Mouse (Mus musculus) left cerebral cortex, adult 2 months (tissue): ENCODE results near the gene L3mbtl3. TPM values are rescaled to one million over a fixed set of nuclear protein-coding genes. Genes with fewer than 3 reads are reported as not detected.

Source experiments
- DNase-seq, 2 experiments: peaks; one replicate each; pipeline ENCODE4 v3.0.0; 2021 to 2022; ENCODE audit warnings: low spot score in 2 of 2, mixed read lengths in 1 of 2; ENCODE audit errors: extremely low spot score in 1 of 2
- H3K27ac ChIP-seq: fragments of 200-600 bp; 2 replicates; pipeline ENCODE4 v1.8.1; 2022
- H3K4me3 ChIP-seq: fragments of 200-600 bp; 2 replicates; pipeline ENCODE4 v1.8.1; 2022
- CTCF ChIP-seq: fragments of 200-600 bp; IDR thresholded peaks from 2 replicates; pipeline ENCODE4 v1.8.1; 2022; ENCODE audit warnings: antibody characterized with exemption, mild to moderate bottlenecking, moderate library complexity
- intact Hi-C: fragments of 180-260 bp; cut with DNase I; formaldehyde crosslinking; loops from one replicate; pipeline ENCODE4 v1.15.1; 2025
- total RNA-seq, 2 experiments: library from RNA; stranded (reverse); gene quantifications; 2 replicates each; pipeline ENCODE4 v1.2.3; 2021

The L3mbtl3 gene
- total RNA-seq, 2 experiments from 2014 or later, result 24.5 to 29.9 TPM

DNA sequence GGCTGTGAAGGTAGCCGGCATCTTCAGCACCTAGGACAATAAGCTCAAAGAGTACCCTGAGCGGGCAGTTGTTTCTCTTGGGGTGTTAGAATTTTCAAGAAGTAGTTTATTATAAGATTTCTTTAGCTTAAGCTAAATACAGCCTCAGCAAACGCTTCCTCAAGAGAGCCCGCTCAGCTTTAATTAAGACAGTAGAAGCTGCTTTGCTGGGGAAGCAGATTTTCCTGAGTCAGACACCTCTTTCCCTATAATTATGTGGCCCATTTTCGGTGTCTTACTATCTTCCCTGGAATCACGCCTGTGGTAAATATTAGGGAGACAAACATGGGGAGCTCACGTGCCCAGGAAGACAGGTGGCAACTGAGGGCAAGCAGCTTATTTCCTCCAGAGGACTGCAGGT is 88.6 kb downstream of the L3mbtl3 start:
- no peak for TF ChIP-seq CTCF
- no peak for DNase-seq
- H3K4me3 ChIP-seq, result no peak overlapping the region
- intact Hi-C loops, result no loop called here
- H3K27ac ChIP-seq, result no peak overlapping the region; the same call in 1 of the 2 replicates

DNA sequence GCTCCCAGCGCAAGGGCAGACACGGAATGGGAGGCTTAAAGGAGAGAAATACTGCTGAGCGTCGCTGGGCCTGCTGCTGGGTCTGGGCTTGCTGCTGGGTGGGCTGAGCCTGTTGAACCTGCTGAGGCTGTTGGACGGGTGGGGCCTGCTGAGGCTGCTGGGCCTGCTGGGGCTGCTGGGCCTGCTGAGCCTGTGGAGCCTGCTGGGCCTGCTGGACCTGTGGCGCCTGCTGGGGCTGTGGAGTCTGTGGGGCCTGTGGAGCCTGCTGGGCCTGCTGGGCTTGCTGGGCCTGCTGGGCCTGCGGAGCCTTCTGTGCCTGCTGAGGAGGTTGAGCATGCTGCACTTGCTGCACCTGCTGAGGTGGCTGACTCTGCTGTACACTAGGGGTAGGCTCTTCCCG is 95.8 kb downstream of the L3mbtl3 start:
- no peak overlapping the region for H3K4me3 ChIP-seq
- no peak for TF ChIP-seq CTCF
- no peak overlapping the region for H3K27ac ChIP-seq
- intact Hi-C loops, result no loop called here
- DNase-seq, result no peak

DNA sequence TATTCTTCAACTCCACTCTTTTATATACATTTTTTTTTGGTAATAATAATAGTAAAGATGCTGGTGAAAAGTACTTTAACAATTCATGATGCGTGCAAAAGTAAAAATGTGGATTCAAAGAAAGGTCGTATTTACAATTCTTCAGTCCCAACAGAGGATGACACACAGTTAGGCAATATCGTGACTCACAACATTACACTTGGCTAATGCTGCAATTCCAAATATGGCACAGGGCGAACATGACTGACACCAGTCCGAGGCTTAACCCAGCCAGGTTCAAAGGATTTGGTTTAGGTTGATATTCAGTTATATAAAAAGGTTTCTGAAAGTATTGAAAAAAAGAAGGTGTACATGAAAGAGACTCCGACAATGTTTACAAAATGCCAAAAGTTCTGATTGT is 100.4 kb downstream of the L3mbtl3 start:
- TF ChIP-seq CTCF, result no peak
- DNase-seq, result no peak
- H3K4me3 ChIP-seq, result no peak overlapping the region
- intact Hi-C loops, result no loop called here
- no peak overlapping the region for H3K27ac ChIP-seq

DNA sequence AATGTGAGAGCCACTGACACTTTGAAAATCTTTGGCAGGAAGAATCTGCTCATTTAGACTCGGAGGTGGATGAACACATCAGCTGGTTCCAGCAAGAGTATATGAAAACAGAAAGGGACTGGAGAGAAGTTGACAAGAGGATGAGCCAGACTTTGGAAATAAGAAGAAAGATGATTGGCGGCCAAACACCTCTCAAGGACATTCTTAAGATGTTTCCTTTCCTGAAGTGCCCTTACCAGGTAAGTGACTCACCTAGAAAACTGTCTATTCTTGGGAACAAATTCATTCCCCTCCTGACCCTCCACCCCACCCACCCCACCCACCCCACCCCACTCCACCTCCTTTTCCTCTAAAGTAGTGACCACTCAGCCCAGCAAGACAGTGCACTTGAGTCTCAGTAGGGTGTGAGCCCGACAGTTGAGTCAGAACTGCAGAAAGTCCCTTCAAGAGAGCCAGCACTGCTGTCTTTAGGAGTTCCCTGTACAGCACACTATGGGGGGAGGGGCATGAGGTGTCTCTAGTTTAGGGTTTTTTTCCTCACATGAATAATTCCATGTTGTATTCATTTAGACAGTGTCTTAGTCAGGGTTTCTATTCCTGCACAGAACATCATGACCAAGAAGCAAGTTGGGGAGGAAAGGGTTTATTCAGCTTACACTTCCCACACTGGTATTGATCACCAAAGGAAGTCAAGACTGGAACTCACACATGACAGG is 111.9 kb downstream of the L3mbtl3 start:
- no peak for TF ChIP-seq CTCF
- intact Hi-C loops, result no loop called here
- Histone ChIP-seq H3K4me3 (no peak overlapping the region), H3K27ac (no peak overlapping the region)
- no peak for DNase-seq

DNA sequence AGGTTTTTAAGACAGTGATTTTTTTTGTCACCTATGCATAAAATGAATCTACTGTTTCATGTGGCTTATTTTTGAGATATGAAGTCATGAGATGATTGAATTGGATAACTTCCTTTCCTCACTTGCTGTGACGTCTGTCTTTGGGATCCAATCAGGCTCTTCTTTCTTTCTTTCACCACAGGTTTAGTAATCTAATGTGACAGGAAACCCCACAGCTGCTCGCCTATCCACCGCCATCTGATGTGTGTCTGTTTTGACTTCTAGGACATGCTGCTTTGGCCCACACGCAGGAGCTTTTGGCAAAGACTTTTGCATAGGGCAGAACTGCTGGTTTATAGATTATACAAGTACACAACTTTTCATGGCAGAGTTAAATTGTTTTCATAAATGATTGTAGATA is 115.9 kb downstream of the L3mbtl3 start:
- no peak overlapping the region for H3K27ac ChIP-seq
- no peak for DNase-seq
- TF ChIP-seq CTCF, result no peak
- intact Hi-C loops, result no loop called here
- no peak overlapping the region for H3K4me3 ChIP-seq

DNA sequence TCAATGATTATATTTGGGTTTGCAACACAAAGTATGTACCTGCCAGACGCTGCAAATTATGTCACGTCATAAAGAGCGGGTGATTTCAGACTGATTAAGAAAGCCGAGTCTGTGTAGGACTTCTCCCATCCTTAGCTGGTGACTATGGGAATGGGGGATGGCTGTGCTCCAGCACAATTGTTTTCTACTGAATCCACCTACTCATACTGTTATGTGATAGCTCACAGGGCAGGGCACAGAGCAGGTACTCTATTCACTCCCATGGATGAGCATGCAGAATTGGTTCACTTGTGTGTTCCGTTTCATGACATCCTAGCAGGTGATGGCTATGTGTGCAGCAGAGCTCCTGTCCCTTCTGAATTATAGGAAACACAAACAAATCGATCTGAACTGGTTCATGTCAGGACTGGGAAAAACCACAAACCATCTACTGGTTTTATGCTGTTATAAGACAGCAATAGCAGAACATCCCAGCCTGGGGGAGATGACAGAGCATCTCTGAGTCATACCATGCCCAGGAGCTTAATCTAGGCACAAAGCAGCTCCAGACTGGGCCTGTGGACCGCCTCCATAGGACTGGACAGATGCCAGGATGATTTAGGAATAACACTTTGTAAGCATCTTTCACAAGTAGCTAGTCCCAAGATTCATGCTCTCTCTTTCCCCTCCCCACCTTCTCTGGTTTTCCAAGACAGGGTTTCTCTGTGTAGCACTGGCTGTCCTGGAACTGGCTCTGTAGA is 126.2 kb downstream of the L3mbtl3 start:
- DNase-seq, result peak; percentile 55 to 58
- intact Hi-C loops, result no loop called here

DNA sequence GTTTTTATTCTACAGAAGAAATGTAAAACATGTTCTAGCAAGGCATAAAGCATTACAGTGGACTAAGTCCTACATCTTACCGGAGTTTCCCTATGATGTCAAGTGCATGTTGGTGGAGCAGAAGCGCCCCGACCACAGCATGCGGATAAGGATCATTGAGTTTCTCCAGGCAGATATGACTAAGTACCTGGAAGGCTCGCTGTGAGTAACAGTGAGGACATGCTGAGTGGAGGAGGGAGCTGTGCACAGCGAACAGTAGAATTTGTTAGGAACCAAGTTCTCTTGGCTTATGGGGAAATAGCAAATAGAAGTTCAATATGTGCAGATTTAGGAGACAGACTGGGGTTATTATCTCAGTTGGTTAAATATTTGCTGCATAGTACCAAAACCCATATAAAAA is 131.3 kb downstream of the L3mbtl3 start:
- no peak for TF ChIP-seq CTCF
- no peak overlapping the region for H3K4me3 ChIP-seq
- DNase-seq, result no peak
- intact Hi-C loops, result loop anchor here (5.0 kb wide), 1 partner anchor 1257 kb away; no protein-coding TSS in a partner anchor
- peak overlapping the region; percentile 78; the same call in 1 of the 2 replicates for H3K27ac ChIP-seq

More for the DNA sequence above, 126.2 kb downstream of the L3mbtl3 start:
- H3K27ac ChIP-seq, result peak overlapping the region; percentile 13; the same call in 1 of the 2 replicates
- no peak for TF ChIP-seq CTCF
- H3K4me3 ChIP-seq, result no peak overlapping the region

DNA sequence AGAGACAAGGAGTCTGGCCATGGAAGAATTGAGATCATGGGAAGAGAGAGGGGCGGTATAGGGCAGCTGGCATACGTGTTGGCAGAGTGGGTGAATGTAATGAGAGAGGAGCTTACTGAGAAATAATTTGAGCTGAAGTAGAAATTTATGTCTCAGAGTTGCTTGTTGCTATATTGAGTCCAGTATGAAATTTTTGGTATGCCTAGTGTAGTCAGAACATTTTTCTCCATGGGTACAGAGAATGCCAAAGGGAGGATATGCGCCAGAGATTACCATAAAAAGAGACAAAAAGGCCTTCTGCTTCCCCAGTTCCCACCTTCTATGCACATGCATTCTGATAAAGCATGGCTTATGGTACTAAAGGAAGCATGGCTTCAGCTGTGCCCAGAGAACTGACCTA is 132.6 kb downstream of the L3mbtl3 start:
- TF ChIP-seq CTCF, result no peak
- intact Hi-C loops, result loop anchor here (5.0 kb wide), 1 partner anchor 1256 kb away; no protein-coding TSS in a partner anchor
- DNase-seq, result no peak
- H3K27ac ChIP-seq, result peak overlapping the region; percentile 78
- H3K4me3 ChIP-seq, result no peak overlapping the region

DNA sequence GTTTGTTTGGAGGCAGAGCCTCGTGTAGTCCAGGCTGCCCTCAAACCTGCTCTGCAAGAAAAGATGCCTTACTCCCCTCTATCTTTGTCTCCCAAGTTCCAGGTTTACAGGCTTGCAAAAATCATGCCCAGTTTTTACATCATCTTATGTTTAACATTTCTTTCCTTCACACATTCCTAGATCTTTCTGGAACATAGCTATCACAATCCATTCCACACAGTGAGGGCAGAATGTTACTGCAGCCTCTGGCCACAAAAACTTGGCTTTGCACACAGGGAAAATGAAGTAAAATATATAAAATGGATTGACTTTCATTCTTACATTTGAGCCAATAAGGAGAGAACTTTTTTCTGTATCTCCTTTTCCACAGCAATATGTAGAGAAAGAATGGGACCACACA is 136.7 kb downstream of the L3mbtl3 start:
- intact Hi-C loops, result no loop called here
- Histone ChIP-seq H3K27ac (no peak overlapping the region), H3K4me3 (no peak overlapping the region)
- no peak for TF ChIP-seq CTCF
- DNase-seq, result no peak

DNA sequence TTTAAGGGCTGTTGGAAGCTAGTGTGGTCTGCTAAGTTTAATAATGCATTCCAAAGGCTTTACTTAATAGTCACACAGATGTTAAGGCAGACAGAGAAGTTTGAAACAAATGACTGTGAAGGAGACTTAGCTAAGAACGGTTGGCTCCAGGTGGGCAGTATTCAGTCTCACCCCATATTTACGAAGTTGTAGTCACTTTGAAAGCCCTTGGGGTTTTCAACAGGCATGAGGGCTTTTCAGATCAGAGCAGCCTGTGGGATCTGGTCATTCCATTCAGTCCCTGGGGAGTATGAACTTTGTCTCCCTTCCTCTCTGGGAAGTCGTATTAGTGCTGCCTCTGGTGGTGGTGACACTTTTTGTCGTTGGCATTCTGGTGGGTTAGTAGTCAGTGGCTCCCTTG is 137.2 kb downstream of the L3mbtl3 start:
- no peak for DNase-seq
- Histone ChIP-seq H3K27ac (no peak overlapping the region), H3K4me3 (no peak overlapping the region)
- no peak for TF ChIP-seq CTCF
- intact Hi-C loops, result no loop called here

DNA sequence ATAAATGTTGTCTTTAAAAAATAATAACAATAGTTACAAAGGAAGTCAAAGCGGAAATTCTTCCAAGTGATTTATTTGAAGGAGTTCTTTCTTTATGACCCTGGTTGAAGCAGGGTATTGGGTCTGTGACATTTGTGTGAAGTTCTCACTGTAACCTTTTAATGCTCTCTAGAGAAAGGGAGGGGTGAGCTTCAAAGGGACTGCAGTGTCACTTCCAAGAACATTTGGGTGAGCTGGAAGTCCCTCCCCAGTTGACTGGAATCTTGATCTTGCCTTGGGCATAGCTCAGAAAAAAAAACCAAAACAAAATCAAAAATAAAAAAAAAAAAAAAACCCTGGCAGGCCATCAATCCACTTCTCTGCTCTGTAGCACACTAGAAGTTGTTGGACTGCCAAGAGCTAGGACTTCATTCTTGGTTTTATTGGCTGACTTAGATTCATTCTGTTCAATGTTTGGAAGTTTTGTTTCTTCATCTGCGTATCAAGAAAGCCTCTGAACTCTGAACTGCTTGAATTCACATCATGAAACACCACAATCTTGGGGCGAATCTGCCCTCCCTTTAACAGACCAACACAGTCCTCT is 143.6 kb downstream of the L3mbtl3 start:
- H3K4me3 ChIP-seq, result no peak overlapping the region
- no peak for TF ChIP-seq CTCF
- no peak for DNase-seq
- intact Hi-C loops, result no loop called here
- no peak overlapping the region for H3K27ac ChIP-seq

DNA sequence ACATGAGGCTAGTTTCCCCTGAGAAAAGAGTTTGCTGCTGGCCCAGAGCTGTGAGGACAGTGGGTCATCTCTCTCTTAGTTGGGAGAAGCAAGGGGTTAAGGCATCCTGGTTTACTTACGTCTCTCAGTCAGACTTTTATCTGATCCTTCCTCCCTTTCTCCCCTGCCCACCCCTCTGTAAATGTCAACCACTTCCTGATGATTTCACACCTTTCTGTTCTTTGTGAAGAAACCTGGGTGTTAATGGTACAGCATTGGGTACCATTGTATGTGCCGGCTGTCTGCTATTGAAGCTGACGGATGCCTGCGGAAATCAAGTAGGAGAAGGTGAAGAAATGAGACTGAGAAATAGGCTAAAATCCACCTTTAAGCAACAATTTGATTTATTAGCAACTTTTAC is 146.3 kb downstream of the L3mbtl3 start, which contains the start of gene Samd3:
TSS of gene Samd3 (plus strand) at position 220 of the 400 bp plus-strand sequence.
- intact Hi-C loops, result no loop called here
- DNase-seq, result no peak
- H3K4me3 ChIP-seq, result no peak within 1 kb of the TSS
- no peak within 1 kb of the TSS for H3K27ac ChIP-seq
- TF ChIP-seq CTCF, result no peak
